Comparison of ENCODE assay signal across 11 mouse cellular contexts in the genomic region with DNA sequence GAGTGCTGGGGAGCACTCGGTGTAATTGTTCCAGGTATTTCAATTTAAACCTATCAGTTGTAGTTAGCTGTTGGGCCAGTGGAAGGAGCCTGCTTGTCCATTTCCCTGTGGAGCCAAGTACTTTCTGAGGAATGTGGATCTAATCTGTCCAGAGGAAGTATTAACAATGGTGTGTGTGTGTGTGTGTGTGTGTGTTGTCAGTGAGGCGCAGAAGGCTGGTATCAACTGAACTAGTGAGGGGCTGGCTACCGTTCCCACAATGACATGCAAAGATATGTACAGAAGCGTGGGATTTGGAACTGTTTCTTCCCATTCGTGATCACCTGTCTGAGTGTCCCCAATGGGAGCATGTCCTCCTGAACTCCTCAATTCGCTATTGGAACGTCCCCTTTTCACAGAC. TPM values are rescaled to one million over a fixed set of nuclear protein-coding genes. Genes with fewer than 3 reads are reported as not detected.
DNase-seq lines count a peak whose midpoint lies in the region; ATAC-seq lines count a peak whose summit lies in the region.
"Had no signal": no experiment of that assay in that cellular context is flagged by ENCODE, and none has a peak within 500 bp of the region (broad histone marks: within the 10 kb centered on the region; RNA-seq: fewer than 3 reads in every experiment).

No protein-coding gene starts in this region.

- H3K4me3 ChIP-seq in forebrain, embryonic 14.5 days (ENCODE audit: low read depth, low read length) = no peak overlapping the region
- no peak overlapping the region for H3K4me3 ChIP-seq in forebrain, embryonic 15.5 days
- H3K4me3 ChIP-seq in kidney, embryonic 15.5 days (replicated peaks) = peak overlapping the region; percentile 65
- peak overlapping the region; percentile 65 for H3K4me3 ChIP-seq in heart, embryonic 13.5 days
- no peak overlapping the region for H3K4me3 ChIP-seq in midbrain, embryonic 15.5 days

- ATAC-seq in forebrain, embryonic 14.5 days = no peak
- ATAC-seq in forebrain, embryonic 15.5 days (replicated peaks) = no peak
- no peak for ATAC-seq in kidney, embryonic 15.5 days (replicated peaks; ENCODE audit: low FRiP score)
- ATAC-seq in heart, embryonic 13.5 days (ENCODE audit: extremely low read depth, insufficient number of reproducible peaks, low FRiP score, low TSS enrichment) = no peak
- no peak for ATAC-seq in midbrain, embryonic 15.5 days (replicated peaks)

- H3K27me3 ChIP-seq in forebrain, embryonic 14.5 days (replicated peaks; ENCODE audit: control insufficient read depth, insufficient read depth, low read length) = peaks cover 45% of the 10 kb centered on the region
- peaks cover 37% of the 10 kb centered on the region for H3K27me3 ChIP-seq in forebrain, embryonic 15.5 days
- peaks cover 29% of the 10 kb centered on the region for H3K27me3 ChIP-seq in kidney, embryonic 15.5 days
- peaks cover 52% of the 10 kb centered on the region for H3K27me3 ChIP-seq in heart, embryonic 13.5 days (replicated peaks)
- H3K27me3 ChIP-seq in midbrain, embryonic 15.5 days (replicated peaks) = peaks cover 42% of the 10 kb centered on the region

- H3K9ac ChIP-seq in forebrain, embryonic 14.5 days (ENCODE audit: low read length) = no peak overlapping the region
- H3K9ac ChIP-seq in forebrain, embryonic 15.5 days (replicated peaks) = no peak overlapping the region
- peak overlapping the region; percentile 16; the same call in 1 of the 2 replicates for H3K9ac ChIP-seq in kidney, embryonic 15.5 days
- H3K9ac ChIP-seq in heart, embryonic 13.5 days = peak overlapping the region; percentile 53; the same call in 1 of the 2 replicates
- no peak overlapping the region for H3K9ac ChIP-seq in midbrain, embryonic 15.5 days

- 57% methylated on average over 7 of the region's 7 CpGs for WGBS in forebrain, embryonic 14.5 days
- 52% methylated on average over 7 of the region's 7 CpGs for WGBS in forebrain, embryonic 15.5 days
- 54% methylated on average over 7 of the region's 7 CpGs for WGBS in kidney, embryonic 15.5 days
- WGBS in heart, embryonic 13.5 days = 45% methylated on average over 7 of the region's 7 CpGs
- 65% methylated on average over 7 of the region's 7 CpGs for WGBS in midbrain, embryonic 15.5 days

- H3K4me2 ChIP-seq in forebrain, embryonic 14.5 days (ENCODE audit: low read length) = peak overlapping the region; percentile 84; the same call in 1 of the 2 replicates
- no peak overlapping the region for H3K4me2 ChIP-seq in forebrain, embryonic 15.5 days (replicated peaks)
- peak overlapping the region; percentile 91 for H3K4me2 ChIP-seq in kidney, embryonic 15.5 days
- peak overlapping the region; percentile 97 for H3K4me2 ChIP-seq in heart, embryonic 13.5 days
- H3K4me2 ChIP-seq in midbrain, embryonic 15.5 days = 0 out of 2 replicates have a peak overlapping the region, but pooled peaks have one; percentile 3

- no peak for DNase-seq in forebrain, embryonic 14.5 days (ENCODE audit: low spot score)
- no peak for DNase-seq in kidney, postnatal 25 days
- DNase-seq in frontal cortex, postnatal 36 days (ENCODE audit: low spot score in 2 of 2) = no peak
- DNase-seq in left cerebral cortex, adult 11 months (ENCODE audit: low spot score) = no peak
- DNase-seq: adrenal gland, postnatal 10 days; cerebellum, adult 9-10 months; thymus, postnatal 14 days had no signal

- H3K27ac ChIP-seq in forebrain, embryonic 14.5 days (ENCODE audit: low read depth, low read length) = no peak overlapping the region
- no peak overlapping the region for H3K27ac ChIP-seq in forebrain, embryonic 15.5 days (replicated peaks)
- peak overlapping the region; percentile 85; the same call in 1 of the 2 replicates for H3K27ac ChIP-seq in kidney, embryonic 15.5 days
- peak overlapping the region; percentile 33 for H3K27ac ChIP-seq in heart, embryonic 13.5 days (replicated peaks)
- no peak overlapping the region for H3K27ac ChIP-seq in midbrain, embryonic 15.5 days

- H3K9me3 ChIP-seq in forebrain, embryonic 14.5 days (replicated peaks; ENCODE audit: control insufficient read depth, low read length) = no peaks in the 10 kb centered on the region
- H3K9me3 ChIP-seq in forebrain, embryonic 15.5 days = no peaks in the 10 kb centered on the region
- H3K9me3 ChIP-seq in kidney, embryonic 15.5 days (replicated peaks) = no peaks in the 10 kb centered on the region
- H3K9me3 ChIP-seq in heart, embryonic 13.5 days = no peaks in the 10 kb centered on the region
- no peaks in the 10 kb centered on the region for H3K9me3 ChIP-seq in midbrain, embryonic 15.5 days

- no peaks in the 10 kb centered on the region for H3K36me3 ChIP-seq in forebrain, embryonic 14.5 days (ENCODE audit: control insufficient read depth, insufficient read depth, low read length)
- H3K36me3 ChIP-seq in forebrain, embryonic 15.5 days = no peaks in the 10 kb centered on the region
- no peaks in the 10 kb centered on the region for H3K36me3 ChIP-seq in kidney, embryonic 15.5 days
- no peaks in the 10 kb centered on the region for H3K36me3 ChIP-seq in heart, embryonic 13.5 days
- H3K36me3 ChIP-seq in midbrain, embryonic 15.5 days (replicated peaks) = no peaks in the 10 kb centered on the region

- peaks cover 13% of the 10 kb centered on the region; the same call in 1 of the 2 replicates for H3K4me1 ChIP-seq in forebrain, embryonic 14.5 days (ENCODE audit: control insufficient read depth, insufficient read depth, low read length)
- peaks cover 27% of the 10 kb centered on the region for H3K4me1 ChIP-seq in forebrain, embryonic 15.5 days
- H3K4me1 ChIP-seq in kidney, embryonic 15.5 days = peaks cover 44% of the 10 kb centered on the region
- peaks cover 28% of the 10 kb centered on the region for H3K4me1 ChIP-seq in heart, embryonic 13.5 days
- H3K4me1 ChIP-seq in midbrain, embryonic 15.5 days = peaks cover 19% of the 10 kb centered on the region

RNA-seq across cellular contexts. Expression of a gene that starts 3.2 kb away (rescaled TPM):
- polyA plus RNA-seq in forebrain, embryonic 14.5 days (2014; fragmentation: Nextera tagmentation; extraction: Ambion mirVana) = 1.4 and 1.5 TPM in 2 replicates
- 2.3 and 2.4 TPM in 2 replicates for polyA plus RNA-seq in forebrain, embryonic 15.5 days (2015; fragmentation: Nextera tagmentation; extraction: Ambion mirVana)
- 19.8 and 20.4 TPM in 2 replicates for polyA plus RNA-seq in kidney, embryonic 15.5 days (2015; fragmentation: Nextera tagmentation; extraction: Ambion mirVana)
- 3.1 and 3.7 TPM in 2 replicates for polyA plus RNA-seq in heart, embryonic 13.5 days (2015; fragmentation: Nextera tagmentation; extraction: Ambion mirVana)
- polyA plus RNA-seq in midbrain, embryonic 15.5 days (2015; fragmentation: Nextera tagmentation; extraction: Ambion mirVana) = 3.6 and 5.4 TPM in 2 replicates

Comparison
In these comparisons a context has a peak if more than half of its experiments do, and no peak if none do; other contexts are left out.
1. H3K27ac ChIP-seq: peak in kidney, embryonic 15.5 days (single experiment) and heart, embryonic 13.5 days (single experiment); none in forebrain, embryonic 14.5 days (single experiment), forebrain, embryonic 15.5 days (single experiment) and midbrain, embryonic 15.5 days (single experiment).
2. H3K4me3 ChIP-seq: peak in kidney, embryonic 15.5 days (single experiment) and heart, embryonic 13.5 days (single experiment); none in forebrain, embryonic 14.5 days (single experiment), forebrain, embryonic 15.5 days (single experiment) and midbrain, embryonic 15.5 days (single experiment).
3. H3K9ac ChIP-seq: peak in kidney, embryonic 15.5 days (single experiment) and heart, embryonic 13.5 days (single experiment); none in forebrain, embryonic 14.5 days (single experiment), forebrain, embryonic 15.5 days (single experiment) and midbrain, embryonic 15.5 days (single experiment).